Mouse (Mus musculus) heart, adult 2 months (tissue): ENCODE data around the gene Rnf220. TPM values are rescaled to one million over a fixed set of nuclear protein-coding genes. Genes with fewer than 3 reads are reported as not detected.
A peak's percentile ranks its signal among the peaks of the same experiment; 100 is the strongest.

Source experiments
- DNase-seq, 2 experiments: peaks; one replicate each; pipeline ENCODE4 v3.0.0; 2021
- H3K27ac ChIP-seq: fragments of 200-600 bp; 2 replicates; pipeline ENCODE4 v1.8.1; 2022
- H3K27me3 ChIP-seq: fragments of 200-500 bp; 2 replicates; pipeline ENCODE4 v1.6.1; 2012; ENCODE audit warnings: mild to moderate bottlenecking, low read length, inconsistent platforms, mixed read lengths; ENCODE audit not compliant: control insufficient read depth, insufficient read depth
- H3K36me3 ChIP-seq: fragments of 200-500 bp; 2 replicates; pipeline ENCODE4 v1.6.1; 2012; ENCODE audit warnings: low read length, inconsistent platforms; ENCODE audit not compliant: control insufficient read depth, insufficient read depth
- H3K4me1 ChIP-seq: fragments of 200-500 bp; 2 replicates; pipeline ENCODE4 v1.6.1; 2011; ENCODE audit warnings: low read length; ENCODE audit not compliant: control insufficient read depth, insufficient read depth
- H3K4me3 ChIP-seq: fragments of 200-600 bp; 2 replicates; pipeline ENCODE4 v1.8.1; 2022
- H3K79me2 ChIP-seq: fragments of 200-500 bp; replicated peaks from 2 replicates; pipeline ENCODE4 v1.6.1; 2012; ENCODE audit warnings: mild to moderate bottlenecking, inconsistent platforms, low read length, moderate library complexity, mixed read lengths; ENCODE audit not compliant: control insufficient read depth, insufficient read depth
- H3K9ac ChIP-seq: fragments of 200-500 bp; 2 replicates; pipeline ENCODE4 v1.6.1; 2012; ENCODE audit warnings: low read depth, mild to moderate bottlenecking, control low read depth, inconsistent platforms, low read length, mixed read lengths
- CTCF ChIP-seq: fragments of 200-600 bp; IDR thresholded peaks from 2 replicates; pipeline ENCODE4 v1.8.1; 2022; ENCODE audit warnings: antibody characterized with exemption, mild to moderate bottlenecking, moderate library complexity
- EP300 ChIP-seq: fragments of 200-500 bp; IDR thresholded peaks from 2 replicates; pipeline ENCODE4 v1.6.1; 2011; ENCODE audit warnings: low read depth, low read length, control low read depth; ENCODE audit not compliant: insufficient read depth
- POLR2A ChIP-seq: fragments of 200-500 bp; IDR thresholded peaks from 2 replicates; pipeline ENCODE4 v1.6.1; 2011; ENCODE audit warnings: mild to moderate bottlenecking, low read depth, low read length, control low read depth; ENCODE audit not compliant: insufficient read depth
- WGBS: fragments of 180-500 bp; shearing (Covaris S2); methylation state at CpG from one replicate; pipeline ENCODE4 v1.1.7; 2018; 5-methylcytosine and 5-hydroxymethylcytosine counted together
- intact Hi-C: fragments of 180-260 bp; cut with DNase I; formaldehyde crosslinking; loops from one replicate; pipeline ENCODE4 v1.15.1; 2025
- polyA plus RNA-seq: library from polyadenylated mRNA; depleted of rRNA; stranded (reverse); fragments of >200 nt; gene quantifications from 2 replicates; pipeline ENCODE4 v1.2.3, GENCODE M21; 2012
- total RNA-seq, 2 experiments: library from RNA; stranded (reverse); gene quantifications; 2 replicates each; pipeline ENCODE4 v1.2.3; 2021

Rnf220 gene
- total and polyA plus RNA-seq, 3 experiments = 32.3 to 41.4 (median 33.2) TPM

- Histone ChIP-seq H3K4me1 (no peaks in the 10 kb centered on the region), H3K27me3 (no peaks in the 10 kb centered on the region), H3K79me2 (no peaks in the 10 kb centered on the region), H3K36me3 (no peaks in the 10 kb centered on the region), H3K9ac (no peak overlapping the region), H3K4me3 (no peak overlapping the region), H3K27ac (no peak overlapping the region)
- intact Hi-C loops = no loop called here
- DNase-seq = no peak
- WGBS = 76% methylated on average over 9 of the region's 9 CpGs
- TF ChIP-seq POLR2A (no peak), EP300 (no peak), CTCF (no peak)
Measured at GRCm38 (mm10) chr4:117535496-117536200, 38.8 kb upstream of the Rnf220 start.

- Histone ChIP-seq H3K4me3 (no peak overlapping the region), H3K9ac (no peak overlapping the region), H3K4me1 (no peaks in the 10 kb centered on the region), H3K79me2 (no peaks in the 10 kb centered on the region), H3K36me3 (no peaks in the 10 kb centered on the region), H3K27me3 (no peaks in the 10 kb centered on the region; the same call in 1 of the 2 replicates), H3K27ac (no peak overlapping the region)
- intact Hi-C loops = no loop called here
- WGBS = 73% methylated on average over 4 of the region's 4 CpGs
- TF ChIP-seq POLR2A (no peak), EP300 (no peak), CTCF (no peak)
- DNase-seq = no peak
Measured at GRCm38 (mm10) chr4:117529843-117530242, 33.0 kb upstream of the Rnf220 start.

- TF ChIP-seq CTCF (peak; percentile 84), EP300 (0 out of 2 replicates have a peak, but pooled peaks have one; percentile 18), POLR2A (no peak)
- no peak overlapping the region for H3K4me3 ChIP-seq
- H3K27me3 ChIP-seq = no peaks in the 10 kb centered on the region; the same call in 1 of the 2 replicates
- no peak overlapping the region for H3K9ac ChIP-seq
- intact Hi-C loops = loop anchor here (1.0 kb wide), 2 partner anchors 204 to 258 kb away; no protein-coding TSS in a partner anchor
- DNase-seq = peak; percentile 30 to 61
- H3K27ac ChIP-seq = no peak overlapping the region
- no peaks in the 10 kb centered on the region for H3K4me1 ChIP-seq
- WGBS = 20% methylated on average over 1 of the region's 1 CpGs
- H3K79me2 ChIP-seq = no peaks in the 10 kb centered on the region
- no peaks in the 10 kb centered on the region for H3K36me3 ChIP-seq
Measured at GRCm38 (mm10) chr4:117527952-117528351, 31.1 kb upstream of the Rnf220 start.

- H3K4me3 ChIP-seq = no peak overlapping the region
- no peaks in the 10 kb centered on the region for H3K4me1 ChIP-seq
- intact Hi-C loops = no loop called here
- no peak overlapping the region for H3K9ac ChIP-seq
- WGBS = 66% methylated on average over 9 of the region's 9 CpGs
- TF ChIP-seq POLR2A = no peak
- TF ChIP-seq EP300 = no peak
- TF ChIP-seq CTCF = no peak
- H3K36me3 ChIP-seq = no peaks in the 10 kb centered on the region
- no peak overlapping the region for H3K27ac ChIP-seq
- no peaks in the 10 kb centered on the region; the same call in 1 of the 2 replicates for H3K27me3 ChIP-seq
- no peak for DNase-seq
- H3K79me2 ChIP-seq = no peaks in the 10 kb centered on the region
Measured at GRCm38 (mm10) chr4:117527116-117527899, 30.5 kb upstream of the Rnf220 start.

GRCm38 (mm10) chr4:117525990-117526389, 29.1 kb upstream of the Rnf220 start:
- TF ChIP-seq EP300 = no peak
- no peak for TF ChIP-seq CTCF
- TF ChIP-seq POLR2A = no peak
- no peak overlapping the region for H3K27ac ChIP-seq
- H3K4me1 ChIP-seq = no peaks in the 10 kb centered on the region
- H3K4me3 ChIP-seq = no peak overlapping the region
- DNase-seq = no peak
- no peak overlapping the region for H3K9ac ChIP-seq
- intact Hi-C loops = no loop called here
- WGBS = 77% methylated on average over 5 of the region's 5 CpGs
- no peaks in the 10 kb centered on the region for H3K36me3 ChIP-seq
- no peaks in the 10 kb centered on the region for H3K79me2 ChIP-seq
- H3K27me3 ChIP-seq = no peaks in the 10 kb centered on the region; the same call in 1 of the 2 replicates

- H3K9ac ChIP-seq = no peak overlapping the region
- H3K27me3 ChIP-seq = no peaks in the 10 kb centered on the region; the same call in 1 of the 2 replicates
- DNase-seq = no peak
- H3K79me2 ChIP-seq = no peaks in the 10 kb centered on the region
- no peaks in the 10 kb centered on the region for H3K36me3 ChIP-seq
- TF ChIP-seq CTCF (peak; percentile 46), POLR2A (no peak)
- H3K4me1 ChIP-seq = no peaks in the 10 kb centered on the region
- no peak overlapping the region for H3K4me3 ChIP-seq
- 60% methylated on average over 2 of the region's 2 CpGs for WGBS
- no peak overlapping the region for H3K27ac ChIP-seq
- intact Hi-C loops = no loop called here
Measured at GRCm38 (mm10) chr4:117521350-117521749, 24.5 kb upstream of the Rnf220 start.
